Mouse (Mus musculus): ENCODE results near the gene Mterf1b.

The Mterf1b gene

DNA sequence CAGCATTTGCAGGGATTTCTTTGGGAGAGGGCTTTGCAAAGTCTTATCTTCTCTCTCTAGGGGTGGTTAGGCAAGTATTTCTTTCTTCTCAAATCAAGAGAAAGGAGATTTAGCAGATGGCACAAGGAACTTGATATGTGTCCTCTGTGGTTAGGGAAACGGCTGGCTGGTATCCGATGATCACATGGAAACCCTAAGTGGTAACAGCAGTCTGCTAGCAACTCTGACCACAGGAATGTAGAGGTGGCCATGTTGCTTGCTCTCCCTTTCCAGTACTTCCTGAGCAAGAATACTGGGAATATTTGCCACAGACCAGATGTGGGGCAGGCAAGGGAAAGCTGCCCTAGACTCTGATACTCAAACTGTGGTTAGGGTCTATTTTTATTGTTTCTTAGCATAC lies 53.9 kb downstream of the Mterf1b start:
- no peak for DNase-seq
